Mouse (Mus musculus) hindbrain, embryonic 14.5 days (tissue): ENCODE data around the gene Cep41. TPM values are rescaled to one million over a fixed set of nuclear protein-coding genes. Genes with fewer than 3 reads are reported as not detected.

Experiments used
- ATAC-seq: fragments of 200-750 bp; cut with Nextera tagmentation; 2 replicates; pipeline ENCODE4 v1.8.0; 2017; ENCODE audit warnings: moderate number of reproducible peaks, mild to moderate bottlenecking, moderate TSS enrichment, moderate library complexity; ENCODE audit not compliant: low FRiP score
- DNase-seq: peaks from one replicate; pipeline ENCODE4 v3.0.0-alpha.2; 2015; ENCODE audit warnings: low spot score
- H3K27ac ChIP-seq: fragments of 300-500 bp; sonication (generic); 2 replicates; pipeline ENCODE4 v1.5.1; 2014; ENCODE audit warnings: mild to moderate bottlenecking, moderate library complexity
- H3K27me3 ChIP-seq: fragments of 300-500 bp; sonication (generic); 2 replicates; pipeline ENCODE4 v1.6.1; 2014; ENCODE audit warnings: mild to moderate bottlenecking, low read length, mixed read lengths; ENCODE audit not compliant: control insufficient read depth, insufficient read depth
- H3K36me3 ChIP-seq: fragments of 300-500 bp; sonication (generic); replicated peaks from 2 replicates; pipeline ENCODE4 v1.6.1; 2014; ENCODE audit not compliant: control insufficient read depth, insufficient read depth
- H3K4me1 ChIP-seq: fragments of 300-500 bp; sonication (generic); replicated peaks from 2 replicates; pipeline ENCODE4 v1.6.1; 2014; ENCODE audit warnings: antibody characterized with exemption, low read length, mixed read lengths; ENCODE audit not compliant: control insufficient read depth, insufficient read depth
- H3K4me2 ChIP-seq: fragments of 300-500 bp; sonication (generic); replicated peaks from 2 replicates; pipeline ENCODE4 v1.6.1; 2014; ENCODE audit warnings: mild to moderate bottlenecking, moderate library complexity
- H3K4me3 ChIP-seq: fragments of 300-500 bp; sonication (generic); replicated peaks from 2 replicates; pipeline ENCODE4 v1.5.1; 2014; ENCODE audit warnings: mild to moderate bottlenecking, low read length
- H3K9ac ChIP-seq: fragments of 300-500 bp; sonication (generic); 2 replicates; pipeline ENCODE4 v1.6.1; 2014
- H3K9me3 ChIP-seq: fragments of 300-500 bp; sonication (generic); 2 replicates; pipeline ENCODE4 v1.6.1; 2016; ENCODE audit warnings: low read length; ENCODE audit not compliant: control insufficient read depth
- WGBS: fragments of 180-500 bp; shearing (Covaris S2); extraction: QIAGEN DNeasy Blood & Tissue Kit; methylation state at CpG from one replicate; pipeline ENCODE4 v1.1.7; 2014; 5-methylcytosine and 5-hydroxymethylcytosine counted together
- polyA plus RNA-seq: library from polyadenylated mRNA; unstranded; fragments of >200 nt; fragmentation: Nextera tagmentation; extraction: Ambion mirVana; gene quantifications from 2 replicates; pipeline ENCODE4 v1.2.1, GENCODE M21; 2014

Gene Cep41
- polyA plus RNA-seq, 1 experiment from 2014 or later = 12.2 TPM

DNA sequence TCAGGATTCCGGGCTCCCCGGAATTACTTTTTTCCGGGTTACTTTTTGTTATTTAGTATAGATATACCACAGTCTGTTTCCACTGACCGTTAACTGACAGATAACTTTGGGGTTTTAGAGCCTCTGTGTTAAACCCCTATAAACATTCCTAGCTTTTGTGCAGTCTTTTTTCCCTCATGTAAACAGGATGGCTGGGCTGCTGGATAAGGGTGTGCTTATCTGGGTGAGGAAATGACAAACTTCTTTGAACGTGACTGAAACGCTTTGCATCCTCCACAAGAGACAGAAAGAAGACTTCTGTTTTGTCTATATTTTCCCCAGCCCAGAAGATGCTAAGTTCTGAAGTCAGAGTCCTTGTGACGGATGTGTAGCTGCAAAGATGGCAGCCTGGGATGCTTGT lies 18.9 kb upstream of the Cep41 start:
- Histone ChIP-seq H3K27me3 (no peaks in the 10 kb centered on the region), H3K4me3 (no peak overlapping the region), H3K36me3 (no peaks in the 10 kb centered on the region), H3K4me1 (peaks cover 7% of the 10 kb centered on the region; the same call in 1 of the 2 replicates), H3K9me3 (no peaks in the 10 kb centered on the region), H3K27ac (no peak overlapping the region), H3K4me2 (no peak overlapping the region), H3K9ac (no peak overlapping the region)
- WGBS = 71% methylated on average over 7 of the region's 7 CpGs
- DNase-seq = no peak
- ATAC-seq = no peak

DNA sequence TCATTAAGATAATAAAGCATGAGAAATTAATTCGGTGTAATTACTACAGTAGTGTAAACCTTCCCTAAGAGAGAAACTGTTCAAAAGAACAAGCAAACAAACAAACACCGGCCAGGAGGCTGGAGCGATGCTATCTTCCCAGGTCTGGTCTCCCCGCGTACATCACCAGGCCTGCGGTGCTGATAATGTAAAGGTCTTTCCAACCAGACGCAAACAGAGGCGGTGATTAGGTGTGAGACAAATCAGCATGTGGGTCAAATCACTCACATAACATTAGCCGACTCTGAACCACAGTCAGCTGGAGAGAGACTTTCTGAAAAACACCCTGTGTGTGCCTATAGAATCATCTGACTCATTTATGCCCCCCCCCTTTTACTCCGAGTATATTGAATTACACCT lies 17.8 kb upstream of the Cep41 start:
- no peaks in the 10 kb centered on the region for H3K9me3 ChIP-seq
- H3K9ac ChIP-seq = no peak overlapping the region
- no peaks in the 10 kb centered on the region for H3K27me3 ChIP-seq
- 64% methylated on average over 10 of the region's 10 CpGs for WGBS
- H3K36me3 ChIP-seq = no peaks in the 10 kb centered on the region
- no peak overlapping the region for H3K4me2 ChIP-seq
- no peak for ATAC-seq
- no peak overlapping the region for H3K4me3 ChIP-seq
- DNase-seq = no peak
- H3K27ac ChIP-seq = no peak overlapping the region
- H3K4me1 ChIP-seq = peaks cover 7% of the 10 kb centered on the region; the same call in 1 of the 2 replicates

DNA sequence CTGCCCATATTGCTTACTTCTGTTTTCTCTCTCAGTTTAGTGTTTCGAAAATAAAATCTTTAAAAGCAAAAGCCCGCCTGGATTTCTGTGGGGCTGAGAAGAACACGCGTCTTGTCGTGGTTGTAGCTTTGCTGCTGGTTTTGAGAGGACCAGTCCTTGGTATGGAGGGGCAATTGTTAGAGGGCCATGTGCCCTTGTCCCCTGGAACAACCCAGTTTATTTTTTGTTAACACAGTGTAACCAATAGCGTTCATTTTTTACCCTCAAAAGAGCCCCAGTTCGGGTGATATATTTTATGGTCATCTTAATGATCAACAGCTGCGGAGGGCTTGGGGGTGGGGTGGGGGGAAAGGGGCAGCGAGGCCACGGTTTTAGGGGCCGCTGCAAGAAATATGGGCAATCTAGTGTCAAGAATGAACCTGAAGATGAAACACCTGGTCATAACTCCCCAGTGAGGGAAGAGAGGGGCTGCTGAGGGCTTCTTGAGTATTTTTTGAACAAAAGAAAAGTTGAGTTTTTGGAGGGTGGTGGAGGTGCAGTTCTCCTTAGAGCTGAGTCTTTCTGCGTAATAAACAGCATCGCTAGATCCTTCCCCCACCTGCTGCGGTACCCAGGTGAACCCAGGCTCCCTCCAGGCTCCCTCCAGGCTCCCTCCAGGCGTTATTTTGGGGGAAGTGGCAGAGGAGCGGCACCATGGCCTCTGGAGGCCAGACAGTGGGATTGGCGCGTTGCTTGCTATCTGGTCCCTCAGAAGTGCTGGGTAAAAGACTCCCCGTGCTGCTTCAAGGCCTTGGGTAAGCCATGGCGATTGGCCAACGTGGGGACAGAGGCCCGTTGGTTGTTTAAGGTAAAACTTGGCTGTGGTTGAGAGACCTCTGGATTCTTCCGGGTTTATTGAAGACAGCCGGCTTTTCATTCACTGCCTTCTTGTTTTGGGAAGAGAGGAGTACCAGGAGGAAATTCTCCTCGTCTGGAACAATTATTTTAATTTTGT lies 17.1 kb upstream of the Cep41 start:
- H3K4me1 ChIP-seq = peaks cover 7% of the 10 kb centered on the region; the same call in 1 of the 2 replicates
- H3K27ac ChIP-seq = no peak overlapping the region
- 72% methylated on average over 25 of the region's 25 CpGs for whole genome bisulfite sequencing
- H3K9ac ChIP-seq = no peak overlapping the region
- H3K4me3 ChIP-seq = no peak overlapping the region
- H3K9me3 ChIP-seq = no peaks in the 10 kb centered on the region
- DNase-seq (no peak), ATAC-seq (no peak)
- H3K4me2 ChIP-seq = no peak overlapping the region
- no peaks in the 10 kb centered on the region for H3K27me3 ChIP-seq
- no peaks in the 10 kb centered on the region for H3K36me3 ChIP-seq

DNA sequence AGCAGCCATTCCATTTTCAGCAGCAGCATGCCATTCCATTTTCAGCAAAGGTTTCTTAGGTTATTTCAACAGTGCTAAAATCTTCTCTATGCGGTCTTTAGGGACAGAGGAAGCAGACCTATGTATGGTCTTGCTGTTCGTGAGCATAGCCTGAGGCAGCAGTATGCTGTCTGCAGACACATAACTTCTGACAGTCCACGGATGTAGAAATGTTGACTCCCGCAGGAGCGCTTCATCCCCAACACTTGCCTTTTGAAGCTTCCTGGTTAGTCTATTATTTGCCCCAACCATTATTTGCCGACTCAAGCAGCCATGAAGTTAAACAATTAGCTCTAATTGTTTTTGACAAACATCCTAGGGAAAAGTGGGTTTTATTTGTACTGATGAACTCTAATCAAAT lies 15.6 kb upstream of the Cep41 start:
- ATAC-seq = no peak
- Histone ChIP-seq H3K36me3 (no peaks in the 10 kb centered on the region), H3K27me3 (no peaks in the 10 kb centered on the region), H3K4me3 (no peak overlapping the region), H3K4me2 (no peak overlapping the region), H3K9me3 (no peaks in the 10 kb centered on the region), H3K9ac (no peak overlapping the region), H3K4me1 (peaks cover 7% of the 10 kb centered on the region; the same call in 1 of the 2 replicates), H3K27ac (no peak overlapping the region)
- no peak for DNase-seq
- WGBS = 33% methylated on average over 6 of the region's 6 CpGs

DNA sequence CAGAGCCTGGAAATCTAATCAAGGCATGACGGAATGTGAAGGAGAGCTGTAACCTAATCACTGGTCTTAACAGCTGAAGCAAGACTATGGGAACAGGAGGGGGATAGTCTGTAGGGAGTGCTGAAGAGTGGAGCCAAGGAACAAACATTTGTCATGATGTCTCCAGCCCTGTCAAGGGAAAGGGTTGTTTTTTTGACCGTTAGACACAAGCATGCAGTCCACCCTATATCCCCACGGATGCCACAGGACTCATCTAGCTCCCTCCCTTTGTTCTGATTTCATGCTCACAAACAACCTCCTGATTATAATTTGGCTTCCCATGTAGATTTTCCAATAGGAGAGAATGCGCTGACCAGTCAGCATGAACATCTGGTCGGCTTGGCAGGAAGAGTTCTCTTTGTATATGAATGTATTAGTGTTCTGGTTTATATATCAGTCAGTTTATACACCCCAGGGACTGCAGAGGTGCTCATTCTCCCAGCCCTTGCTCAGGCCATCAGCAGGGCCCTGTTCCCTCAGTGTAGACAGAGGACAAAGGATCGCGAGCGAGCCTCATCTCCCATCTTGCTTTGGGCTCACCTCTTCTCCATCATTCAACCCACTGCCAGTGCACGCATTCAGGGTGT lies 10.5 kb upstream of the Cep41 start:
- DNase-seq = no peak
- Histone ChIP-seq H3K27ac (no peak overlapping the region), H3K9ac (no peak overlapping the region), H3K27me3 (no peaks in the 10 kb centered on the region), H3K4me3 (no peak overlapping the region), H3K4me2 (no peak overlapping the region), H3K4me1 (peaks cover 2% of the 10 kb centered on the region; the same call in 1 of the 2 replicates), H3K9me3 (no peaks in the 10 kb centered on the region), H3K36me3 (no peaks in the 10 kb centered on the region)
- 84% methylated on average over 9 of the region's 9 CpGs for WGBS
- ATAC-seq = no peak

DNA sequence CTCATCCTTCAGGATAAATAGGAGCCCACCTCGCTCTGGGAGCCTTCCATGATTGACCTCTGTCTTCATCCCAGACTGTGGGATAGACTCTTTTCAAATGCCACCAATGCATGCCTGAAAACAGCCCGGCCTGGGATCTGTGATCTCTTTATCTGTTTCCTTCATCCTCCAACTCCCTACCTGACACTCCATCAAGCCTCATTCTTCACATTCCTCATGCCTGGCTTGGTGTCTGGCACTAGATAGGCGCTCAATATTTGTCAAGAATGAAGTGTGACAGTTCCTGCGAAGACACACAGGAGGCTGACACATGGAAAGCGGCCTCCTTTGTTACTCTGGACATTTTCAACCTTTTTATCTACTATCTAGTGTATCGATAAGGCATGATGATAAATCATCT lies 9.9 kb upstream of the Cep41 start:
- WGBS = 77% methylated on average over 6 of the region's 6 CpGs

DNA sequence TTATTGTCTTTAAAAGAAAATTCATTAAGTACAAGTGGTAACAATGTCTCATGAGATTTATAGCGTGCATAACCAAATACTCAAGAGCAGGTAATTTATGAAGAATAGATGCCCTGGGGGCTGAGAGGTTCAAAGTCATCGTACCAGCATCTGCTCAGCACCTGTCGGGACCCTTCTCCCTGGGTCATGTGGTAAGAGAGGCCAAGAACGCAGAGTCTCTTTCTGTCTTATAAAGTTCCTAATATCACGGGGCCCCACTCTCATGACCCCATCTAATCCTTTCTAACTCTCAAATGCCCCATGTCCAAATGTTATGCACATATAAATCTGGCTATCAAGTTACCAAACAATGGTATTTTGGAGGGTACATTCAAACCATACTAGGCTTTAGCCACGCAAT lies 9.3 kb upstream of the Cep41 start:
- DNase-seq = no peak
- no peaks in the 10 kb centered on the region for H3K36me3 ChIP-seq
- WGBS = 72% methylated on average over 6 of the region's 6 CpGs
- no peaks in the 10 kb centered on the region for H3K9me3 ChIP-seq
- H3K9ac ChIP-seq = no peak overlapping the region
- H3K4me1 ChIP-seq = no peaks in the 10 kb centered on the region
- no peaks in the 10 kb centered on the region for H3K27me3 ChIP-seq
- H3K4me3 ChIP-seq = no peak overlapping the region
- H3K4me2 ChIP-seq = no peak overlapping the region
- no peak overlapping the region for H3K27ac ChIP-seq
- no peak for ATAC-seq

More for the DNA sequence above, 9.9 kb upstream of the Cep41 start:
- Histone ChIP-seq H3K4me2 (no peak overlapping the region), H3K9ac (no peak overlapping the region), H3K9me3 (no peaks in the 10 kb centered on the region), H3K27ac (no peak overlapping the region), H3K4me1 (no peaks in the 10 kb centered on the region), H3K27me3 (no peaks in the 10 kb centered on the region), H3K4me3 (no peak overlapping the region), H3K36me3 (no peaks in the 10 kb centered on the region)
- no peak for DNase-seq
- no peak for ATAC-seq

DNA sequence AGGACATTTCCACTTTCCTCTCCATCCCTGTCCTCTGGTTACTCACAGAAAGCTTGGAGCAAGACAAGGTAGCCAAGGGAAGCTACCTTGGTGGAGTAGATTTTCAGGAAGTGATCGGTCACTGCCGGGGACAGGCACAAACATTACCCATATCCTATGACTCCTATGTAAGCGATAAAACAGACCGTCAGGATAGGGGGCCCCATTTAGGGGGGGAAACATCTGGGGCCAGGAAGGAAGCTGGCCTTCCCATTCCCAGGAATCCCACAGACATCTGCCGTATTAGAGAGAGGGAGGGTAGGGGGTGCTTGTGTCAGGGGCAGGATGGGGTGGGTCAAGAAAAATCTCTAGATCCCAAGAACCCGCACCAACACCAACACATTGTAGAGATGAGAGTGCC lies 6.6 kb upstream of the Cep41 start:
- Histone ChIP-seq H3K27ac (no peak overlapping the region), H3K4me3 (no peak overlapping the region), H3K9me3 (no peaks in the 10 kb centered on the region), H3K27me3 (no peaks in the 10 kb centered on the region), H3K9ac (no peak overlapping the region), H3K4me2 (no peak overlapping the region), H3K36me3 (no peaks in the 10 kb centered on the region), H3K4me1 (no peaks in the 10 kb centered on the region)
- no peak for DNase-seq
- 85% methylated on average over 6 of the region's 6 CpGs for WGBS
- ATAC-seq = no peak

DNA sequence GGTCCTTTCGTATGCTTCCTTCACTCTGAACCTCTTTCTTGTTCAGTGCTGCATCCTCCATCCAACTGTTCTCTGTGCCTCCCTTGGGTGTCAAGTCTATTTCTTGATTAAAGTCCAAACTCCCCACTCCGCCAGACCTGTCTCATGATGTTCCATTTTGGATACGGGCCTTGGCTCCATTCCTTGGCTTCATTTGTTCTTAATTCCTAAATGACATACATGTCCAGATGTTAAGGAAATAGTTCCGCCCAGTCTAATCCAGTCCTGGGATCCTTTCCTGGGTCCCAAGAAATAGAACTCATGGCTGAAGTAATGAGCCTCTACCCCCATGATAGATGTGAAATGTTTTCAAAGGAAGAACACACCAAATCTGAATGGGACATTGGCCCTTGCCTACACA lies 4.5 kb upstream of the Cep41 start:
- H3K4me1 ChIP-seq = peaks cover 13% of the 10 kb centered on the region
- 92% methylated on average over 4 of the region's 4 CpGs for WGBS
- H3K27me3 ChIP-seq = no peaks in the 10 kb centered on the region
- H3K9ac ChIP-seq = no peak overlapping the region
- no peak overlapping the region for H3K4me2 ChIP-seq
- no peaks in the 10 kb centered on the region for H3K9me3 ChIP-seq
- no peak for DNase-seq
- no peak for ATAC-seq
- no peaks in the 10 kb centered on the region for H3K36me3 ChIP-seq
- no peak overlapping the region for H3K4me3 ChIP-seq
- H3K27ac ChIP-seq = no peak overlapping the region
